Mouse (Mus musculus) fat pad, adult 2 months (tissue): ENCODE measurements at regions not wholly inside any gene's neighbourhood (a gene's known extent, or its start where the extent isn't known, plus 50 kb on each side); places are given as distances from the start of the nearest gene placed in this dataset.

Experiments used
- DNase-seq: peaks from one replicate; pipeline ENCODE4 v3.0.0-alpha.2; 2011; ENCODE audit warnings: low read depth, low spot score; ENCODE audit errors: extremely low read depth

GRCm38 (mm10) chr4:95385552-95385951, 171.8 kb upstream of the Fggy start:
- DNase-seq: no peak

GRCm38 (mm10) chr4:95386021-95386420, 171.3 kb upstream of the Fggy start:
- DNase-seq: no peak

- no peak for DNase-seq
Measured at GRCm38 (mm10) chr4:95388556-95388955, 168.8 kb upstream of the Fggy start.

DNA sequence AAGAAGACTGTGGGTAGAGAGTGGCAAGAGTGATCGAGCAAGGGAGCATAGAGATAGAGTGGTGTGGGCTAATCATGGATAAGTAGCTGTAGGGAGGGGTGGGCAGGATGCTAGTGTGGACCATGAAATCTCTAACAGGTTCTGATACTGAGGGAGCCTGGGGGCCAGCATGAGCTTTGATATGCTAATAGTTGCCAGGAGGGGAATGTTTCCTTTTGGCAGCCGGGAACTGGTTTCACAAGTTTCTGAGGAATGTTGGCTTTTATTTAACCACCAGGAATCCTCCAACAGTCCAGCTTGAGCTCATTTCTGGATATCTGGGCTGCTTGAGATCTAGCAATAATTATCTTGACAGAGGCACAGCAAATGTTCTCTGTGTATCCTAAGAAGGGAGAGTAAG, 167.7 kb upstream of the Fggy start:
- no peak for DNase-seq

DNA sequence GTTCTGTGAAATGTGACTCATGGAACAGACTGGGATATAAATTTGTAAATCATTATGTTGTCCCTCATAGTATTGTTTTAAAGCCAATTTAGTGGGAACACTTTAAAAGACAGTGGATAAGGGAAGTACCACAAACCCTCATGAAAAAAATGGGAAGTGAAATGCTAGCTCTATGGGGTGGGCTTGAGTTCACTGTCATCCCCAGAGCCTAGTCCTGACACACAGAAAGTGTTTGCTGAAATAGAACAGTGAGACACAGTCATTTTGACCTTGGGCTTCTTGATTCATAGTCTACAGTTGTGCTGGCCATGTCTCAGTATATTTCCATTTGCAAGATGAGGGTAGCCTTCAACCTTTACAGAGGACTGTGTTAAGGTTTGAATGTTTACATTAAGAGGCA, 166.8 kb upstream of the Fggy start:
- DNase-seq: no peak

GRCm38 (mm10) chr4:95395746-95396145, 161.6 kb upstream of the Fggy start:
- peak; percentile 31 for DNase-seq

- DNase-seq: no peak
Measured at GRCm38 (mm10) chr4:95398301-95398700, 159.0 kb upstream of the Fggy start.

GRCm38 (mm10) chr4:95402273-95402672, 155.0 kb upstream of the Fggy start:
- DNase-seq: no peak

DNA sequence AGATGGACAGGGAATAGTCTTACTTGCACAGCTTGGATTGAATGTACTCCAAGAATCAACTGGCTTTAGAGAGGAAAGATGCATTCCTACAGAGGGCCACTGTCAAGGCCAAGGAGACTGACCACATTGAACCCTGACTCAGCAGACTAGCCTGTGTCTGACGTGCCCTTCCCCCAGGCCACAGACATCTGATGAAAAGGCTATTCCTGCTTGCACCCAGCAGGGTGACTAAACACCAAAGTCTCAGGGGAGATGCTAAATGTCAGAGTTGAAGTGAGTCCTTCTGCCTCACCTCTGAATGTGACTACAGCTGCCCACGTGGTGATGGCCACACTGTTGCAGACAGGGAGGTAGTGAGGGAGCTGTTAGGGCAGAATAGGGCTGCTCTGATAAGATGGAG, 140.2 kb upstream of the Fggy start:
- no peak for DNase-seq

DNA sequence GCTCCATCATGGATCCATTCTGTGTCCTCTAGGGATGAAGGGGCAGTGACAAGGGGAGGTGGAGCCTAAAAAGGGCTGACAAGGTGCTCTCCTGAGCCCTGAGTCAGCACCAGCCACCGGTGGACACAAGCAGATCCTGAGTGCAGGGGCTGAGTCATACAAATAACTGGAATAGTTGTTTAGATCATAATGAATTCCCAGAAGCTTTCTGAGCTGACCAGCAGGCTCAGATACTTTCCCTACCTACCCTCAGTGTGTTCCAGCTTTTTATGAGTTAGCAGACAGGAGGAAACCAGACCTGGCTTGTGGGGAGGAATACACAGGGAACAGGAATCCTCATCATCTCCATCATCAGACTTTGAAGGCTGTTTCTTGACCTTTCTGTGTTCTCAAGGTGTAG, 130.7 kb upstream of the Fggy start:
- DNase-seq: no peak

- DNase-seq: no peak
Measured at GRCm38 (mm10) chr4:95434543-95434942, 122.8 kb upstream of the Fggy start.

GRCm38 (mm10) chr4:95435080-95435479, 122.2 kb upstream of the Fggy start:
- DNase-seq: no peak

DNA sequence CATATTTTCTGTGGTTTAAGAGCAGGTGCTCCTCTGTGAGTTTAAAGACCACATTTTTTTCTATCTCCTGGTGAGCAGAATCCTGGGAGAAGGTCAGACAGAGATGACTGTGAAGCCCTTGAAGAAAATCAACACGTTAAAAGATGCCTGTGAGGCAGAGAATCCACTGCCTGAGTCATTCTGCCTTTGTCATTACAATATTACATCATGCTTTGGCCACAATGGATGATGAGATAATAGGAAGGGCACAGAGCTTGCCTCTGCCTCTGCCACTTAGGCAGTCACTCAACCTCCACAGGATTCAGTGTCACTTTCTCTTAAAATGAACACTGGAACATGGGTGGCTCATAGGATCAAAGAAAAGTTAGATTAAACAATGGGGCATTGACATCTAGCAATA, 117.5 kb upstream of the Fggy start:
- DNase-seq: no peak

DNA sequence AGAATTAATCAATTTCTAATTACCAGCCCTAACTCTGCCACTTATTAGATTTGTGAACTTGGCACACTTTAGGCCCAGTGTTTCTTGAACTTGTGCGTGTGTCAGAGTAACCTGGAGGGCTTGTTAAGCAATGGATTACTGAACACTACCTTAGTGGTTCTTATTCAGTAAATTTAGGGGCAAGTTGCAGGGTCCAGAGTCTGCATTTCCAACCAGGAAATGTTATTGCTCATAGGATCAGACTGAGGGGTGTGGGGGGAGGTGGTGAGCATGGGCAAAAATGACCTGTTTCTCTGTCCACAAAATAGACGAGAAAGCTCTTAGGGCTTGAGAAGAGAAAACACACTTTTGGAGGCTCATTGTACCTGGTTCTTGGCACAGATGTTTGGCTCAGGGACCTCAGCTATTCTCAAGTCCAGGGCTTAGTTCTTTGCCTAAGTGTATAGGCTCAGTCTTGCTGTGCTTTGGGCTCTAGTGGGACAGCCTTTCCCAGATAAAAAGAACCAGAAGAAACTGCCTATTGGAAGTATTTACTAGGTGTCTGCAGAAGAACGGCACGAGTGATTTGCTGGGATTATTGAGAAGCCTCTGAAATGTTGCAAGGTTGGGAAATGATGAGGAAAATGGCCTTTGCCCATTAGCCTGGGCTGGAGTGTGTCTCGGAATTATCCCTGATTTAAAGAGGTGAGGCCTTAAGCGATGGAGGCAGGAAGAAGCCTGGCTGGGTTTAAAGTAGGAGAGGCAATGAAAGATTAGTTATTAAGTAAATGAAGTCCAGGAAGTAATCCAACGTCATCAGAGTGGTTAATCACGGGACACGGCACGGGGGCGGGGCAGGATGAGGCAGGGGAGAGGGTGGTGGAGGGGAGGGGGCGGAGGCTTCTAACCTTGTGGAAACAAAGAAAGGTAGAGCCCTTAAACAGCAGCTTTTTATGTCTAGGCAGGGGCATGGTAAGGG, 113.2 kb upstream of the Fggy start:
- peak; percentile 68 for DNase-seq

DNA sequence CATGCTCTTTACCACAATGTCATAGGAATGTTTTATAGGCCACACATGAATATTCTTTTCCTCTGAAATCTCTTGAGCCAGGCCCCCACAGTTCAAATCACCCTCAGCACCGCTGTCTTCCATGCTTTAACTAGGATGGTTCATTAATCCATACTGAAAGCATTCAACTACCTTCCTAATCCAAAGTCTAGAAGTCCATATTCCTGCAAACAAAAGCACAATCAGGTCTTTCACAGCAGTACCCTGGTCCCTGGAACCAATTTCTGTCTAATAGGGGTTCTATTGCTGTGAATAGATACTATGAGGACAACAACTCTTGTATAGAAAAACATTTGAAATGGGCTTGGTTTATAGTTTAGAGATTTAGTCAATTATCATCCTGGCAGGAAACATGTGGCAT, 107.0 kb upstream of the Fggy start:
- no peak for DNase-seq

DNA sequence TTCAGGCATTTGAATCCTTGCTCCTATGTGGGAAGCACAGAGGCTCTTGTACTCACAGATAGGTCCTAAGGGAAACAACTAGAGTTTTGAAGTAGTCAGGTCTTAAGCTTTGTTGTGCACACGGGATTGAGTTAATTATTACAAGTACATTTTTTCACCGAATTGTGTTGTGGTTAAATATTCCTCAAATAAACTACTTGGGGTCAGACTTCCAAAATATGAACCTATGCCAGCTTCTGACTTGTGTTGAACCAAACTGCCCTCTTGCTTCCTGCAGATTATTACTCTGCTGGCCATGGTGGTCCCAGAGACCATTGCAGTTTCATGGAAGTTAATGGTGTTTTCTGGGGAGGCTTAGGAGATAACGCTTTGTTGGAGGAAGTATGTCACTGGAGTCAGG, 105.5 kb upstream of the Fggy start:
- DNase-seq: no peak

GRCm38 (mm10) chr4:95456318-95456717, 101.0 kb upstream of the Fggy start:
- DNase-seq: no peak

GRCm38 (mm10) chr4:95456943-95457342, 100.4 kb upstream of the Fggy start:
- DNase-seq: no peak

- DNase-seq: no peak
Measured at GRCm38 (mm10) chr4:95462476-95462875, 94.8 kb upstream of the Fggy start.

DNA sequence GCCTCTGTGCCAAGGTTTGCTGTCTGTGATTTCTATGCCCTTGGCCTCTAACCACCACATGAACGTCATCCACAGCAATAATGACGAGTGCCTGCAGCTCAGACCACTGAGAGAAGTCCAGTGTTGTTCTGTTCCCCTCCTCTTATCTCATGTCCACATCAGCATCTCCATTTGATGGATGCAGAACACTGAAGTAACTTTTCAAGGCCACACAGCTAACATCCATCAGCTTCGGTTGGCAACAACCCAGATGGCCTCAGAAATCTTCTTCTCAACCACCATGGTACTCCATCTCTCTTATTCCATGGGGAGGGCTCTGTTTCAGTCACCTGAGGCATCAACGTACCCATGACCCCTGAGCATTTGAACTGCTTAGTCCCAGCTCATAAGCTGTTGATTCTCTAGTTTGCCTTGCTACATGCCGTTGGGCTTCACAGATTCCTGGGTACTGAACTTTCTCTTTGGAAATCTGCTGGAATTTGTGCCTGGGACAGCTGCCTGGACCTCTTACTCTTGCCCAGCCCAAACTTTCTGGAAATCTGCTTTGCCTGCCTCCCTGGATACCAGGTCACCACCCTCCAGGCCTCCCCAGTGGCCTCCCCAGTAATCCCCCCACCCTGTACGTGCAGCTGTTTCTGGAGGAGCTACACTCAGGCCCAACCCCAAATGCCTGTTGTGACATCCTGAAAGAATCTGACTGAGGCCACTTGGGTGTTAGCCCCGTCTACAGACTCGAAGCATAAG, 94.1 kb upstream of the Fggy start:
- DNase-seq: no peak

- DNase-seq: no peak
Measured at GRCm38 (mm10) chr4:95466647-95467046, 90.7 kb upstream of the Fggy start.

DNA sequence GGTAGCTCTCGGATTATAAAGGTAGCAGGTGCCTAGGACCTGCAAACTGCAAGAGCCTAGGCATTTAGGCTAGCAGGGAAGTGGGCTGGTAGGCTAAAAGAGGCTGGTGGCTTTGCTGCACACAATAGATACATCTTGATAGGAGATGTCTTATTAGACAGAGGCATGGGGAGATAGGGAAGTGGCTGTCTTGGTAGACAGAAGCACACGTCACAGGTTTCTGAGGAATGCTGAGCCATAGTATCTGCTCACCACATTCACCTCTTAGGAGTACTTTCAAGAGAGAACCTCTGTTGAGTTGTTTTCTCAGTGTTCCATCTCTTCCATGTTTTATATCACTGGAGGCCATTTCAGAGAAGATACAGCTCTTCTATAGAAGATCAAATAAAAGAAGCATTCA, 89.8 kb upstream of the Fggy start:
- no peak for DNase-seq
